Mouse (Mus musculus): ENCODE measurements around the gene Sptlc3.

Sptlc3 gene

GRCm38 (mm10) chr2:139637861-139638260 lies 144.1 kb downstream of the Sptlc3 start:
- DNase-seq (ENCODE audit: inconsistent ontology term), result peak; percentile 66

GRCm38 (mm10) chr2:139641757-139642385 lies 148.2 kb downstream of the Sptlc3 start:
- DNase-seq (ENCODE audit: inconsistent ontology term), result no peak

GRCm38 (mm10) chr2:139649518-139649917 lies 155.8 kb downstream of the Sptlc3 start:
- no peak for DNase-seq (ENCODE audit: inconsistent ontology term)

- DNase-seq (ENCODE audit: inconsistent ontology term), result no peak
These were observed 163.0 kb downstream of the Sptlc3 start for GRCm38 (mm10) chr2:139656750-139657149.

- no peak for DNase-seq (ENCODE audit: inconsistent ontology term)
These were observed 178.1 kb downstream of the Sptlc3 start for GRCm38 (mm10) chr2:139671838-139672237.

GRCm38 (mm10) chr2:139672371-139672770 lies 178.7 kb downstream of the Sptlc3 start:
- no peak for DNase-seq (ENCODE audit: inconsistent ontology term)

GRCm38 (mm10) chr2:139677065-139677762 lies 183.5 kb downstream of the Sptlc3 start:
- DNase-seq (ENCODE audit: inconsistent ontology term), result peak; percentile 73

GRCm38 (mm10) chr2:139677809-139678274 lies 184.1 kb downstream of the Sptlc3 start, which contains the start of gene Ism1:
Gene Ism1, plus strand, starts transcription at chr2:139678178.
- DNase-seq (ENCODE audit: inconsistent ontology term), result peak; percentile 69

GRCm38 (mm10) chr2:139678275-139679140 lies 184.8 kb downstream of the Sptlc3 start:
- peak; percentile 72 for DNase-seq (ENCODE audit: inconsistent ontology term)

GRCm38 (mm10) chr2:139682540-139682939 lies 188.8 kb downstream of the Sptlc3 start:
- DNase-seq (ENCODE audit: inconsistent ontology term), result no peak

Measured in Muller cell, postnatal 12 days (primary cell).